Mouse (Mus musculus) E14TG2a.4 (cell line): ENCODE results near the gene Snu13.

Source experiments
- CTCF ChIP-seq: conservative IDR thresholded peaks from 2 replicates; pipeline ENCODE4 v1.5.1; 2014; ENCODE audit warnings: low read length
- NANOG ChIP-seq: IDR thresholded peaks from 2 replicates; pipeline ENCODE4 v1.6.1; 2014; ENCODE audit warnings: borderline replicate concordance, low read length, mixed read lengths
- POU5F1 ChIP-seq: IDR thresholded peaks from 2 replicates; pipeline ENCODE4 v1.6.1; 2014; ENCODE audit warnings: low read length, borderline replicate concordance

GRCm38 (mm10) chr15:81990549-81990948 lies 56.8 kb downstream of the Snu13 start:
- no peak for TF ChIP-seq CTCF
- TF ChIP-seq POU5F1: no peak
- TF ChIP-seq NANOG: no peak
